Mouse (Mus musculus) stomach, postnatal 0 days (tissue): ENCODE data around the gene Gm10912.

Source experiments
- CTCF ChIP-seq: IDR thresholded peaks from 2 replicates; pipeline ENCODE4 v1.5.1; 2016; ENCODE audit warnings: antibody characterized with exemption, low read depth, mild to moderate bottlenecking, moderate library complexity
- EP300 ChIP-seq: optimal IDR thresholded peaks from 2 replicates; pipeline ENCODE3; 2016; ENCODE audit warnings: antibody characterized with exemption

DNA sequence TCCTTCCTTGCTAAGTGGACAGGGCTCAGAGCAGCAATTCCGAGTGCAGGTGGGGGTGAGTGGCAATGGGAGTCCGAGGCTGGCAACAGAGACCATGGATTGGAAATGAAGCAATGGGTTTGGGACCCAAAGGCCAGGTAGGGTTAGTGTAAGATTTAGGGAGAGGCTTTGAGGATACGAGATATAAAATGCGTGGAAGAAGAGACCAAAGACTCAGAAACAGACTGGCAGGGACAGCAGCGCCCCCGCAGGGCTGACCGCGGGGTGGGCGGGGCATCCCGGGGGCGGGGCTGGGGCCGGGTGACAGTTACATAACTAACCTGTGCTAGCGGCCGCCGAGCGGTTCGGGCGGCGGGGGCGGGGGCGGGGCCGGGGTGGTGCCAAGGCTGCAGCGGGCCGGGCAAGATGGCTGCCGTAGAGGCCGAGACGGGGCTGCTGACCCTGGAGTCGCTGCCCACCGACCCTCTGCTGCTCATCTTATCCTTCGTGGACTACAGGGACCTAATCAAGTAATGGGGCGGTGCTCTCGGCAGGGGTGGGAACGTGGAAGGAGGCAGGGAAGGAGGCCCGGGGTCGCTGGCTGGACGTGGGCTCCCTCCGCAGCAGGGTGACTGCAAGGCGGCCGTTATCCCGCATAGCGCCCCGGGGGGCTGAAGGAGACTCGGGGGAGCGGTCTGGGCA, 38.0 kb upstream of the Gm10912 start, which contains the start of gene Fbxo3:
- peak; percentile 56 for TF ChIP-seq CTCF
- no peak for TF ChIP-seq EP300
